Mouse (Mus musculus): ENCODE results near the gene Ltbp4. TPM values are rescaled to one million over a fixed set of nuclear protein-coding genes. Genes with fewer than 3 reads are reported as not detected.

Ltbp4 gene
- polyA plus RNA-seq, 1 experiment = 54.5 TPM

DNA sequence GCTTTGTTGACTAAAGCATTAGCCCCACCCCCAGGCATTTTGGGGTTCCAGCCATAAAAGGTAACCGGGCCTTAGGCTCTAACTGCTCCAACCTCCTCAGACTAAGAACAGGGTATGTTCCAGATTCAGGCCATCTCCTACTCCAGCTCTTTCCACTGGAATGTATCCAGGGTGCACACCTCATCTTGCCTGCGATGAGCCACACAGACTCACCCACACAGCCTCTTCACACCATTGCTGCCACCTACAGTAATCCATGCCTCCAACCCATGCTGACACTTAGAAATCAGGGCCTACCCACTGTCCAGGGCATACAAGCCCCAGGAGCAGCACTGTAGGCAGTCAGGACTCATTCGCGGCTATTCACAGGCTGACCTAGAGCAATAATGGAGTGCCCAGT, 1.6 kb upstream of the Ltbp4 start:
- peak overlapping the region; percentile 24 for H3K4me3 ChIP-seq (ENCODE audit: insufficient read depth, low read length)
- TF ChIP-seq CTCF (IDR thresholded peaks at IDR 0.05; ENCODE audit: extremely low read depth, insufficient read depth, low read length) = no peak
- TF ChIP-seq POLR2A (IDR thresholded peaks at IDR 0.05; ENCODE audit: extremely low read depth, insufficient read depth, low read length) = no peak
- H3K27ac ChIP-seq (ENCODE audit: insufficient read depth, low read length) = peak overlapping the region; percentile 68

DNA sequence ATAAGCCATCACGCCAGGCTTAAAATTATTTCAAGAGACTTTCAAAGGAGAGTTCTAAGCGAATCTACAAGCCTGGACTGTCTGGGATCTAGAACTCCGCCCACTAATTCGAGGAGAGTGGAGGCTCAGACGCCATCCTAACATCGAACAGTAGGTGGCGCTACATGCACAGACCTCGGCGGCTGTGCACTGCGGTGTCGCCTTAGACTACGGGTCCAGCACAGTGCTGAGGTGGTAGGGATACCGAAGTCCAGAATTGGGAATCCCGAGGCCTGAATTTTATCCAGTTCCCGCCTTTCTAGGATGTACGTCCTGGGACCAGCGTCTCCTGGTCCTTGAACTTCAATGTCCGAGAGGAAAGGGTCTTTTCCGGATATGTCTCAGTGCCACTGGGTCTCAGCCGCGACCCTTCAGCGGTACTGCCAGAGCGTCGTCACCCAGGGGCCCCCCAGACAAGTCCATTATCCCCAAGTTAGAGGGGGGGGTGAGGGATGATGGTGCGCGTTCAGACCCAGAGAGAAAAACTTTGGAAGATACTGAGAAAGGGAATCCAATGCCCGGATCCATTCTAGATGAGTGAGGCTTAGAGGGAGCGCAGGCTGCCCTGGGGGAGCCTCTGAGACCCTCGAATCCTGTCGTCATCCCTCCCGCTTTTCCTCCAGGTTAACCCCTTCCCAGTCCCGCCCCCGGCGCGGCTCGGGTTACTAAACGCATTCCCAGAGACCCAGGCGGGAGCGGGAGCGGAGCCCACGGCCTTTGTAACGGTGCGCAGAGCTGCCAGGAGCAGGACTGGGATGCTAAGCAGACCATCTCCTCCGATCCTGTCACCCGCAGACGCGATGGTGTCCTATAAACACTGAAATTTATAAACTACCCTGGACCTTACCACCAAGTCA, 1.3 kb downstream of the Ltbp4 start:
- TF ChIP-seq POLR2A (IDR thresholded peaks at IDR 0.05; ENCODE audit: extremely low read depth, insufficient read depth, low read length) = no peak
- peak; percentile 98 for TF ChIP-seq CTCF (IDR thresholded peaks at IDR 0.05; ENCODE audit: extremely low read depth, insufficient read depth, low read length)
- Histone ChIP-seq H3K27ac (ENCODE audit: insufficient read depth, low read length) (no peak overlapping the region), H3K4me3 (ENCODE audit: insufficient read depth, low read length) (no peak overlapping the region; the same call in 1 of the 2 replicates), H3K4me1 (ENCODE audit: control insufficient read depth, insufficient read depth, low read length) (peaks cover 6% of the 10 kb centered on the region)

More for the DNA sequence above, 1.6 kb upstream of the Ltbp4 start:
- H3K4me1 ChIP-seq (ENCODE audit: control insufficient read depth, insufficient read depth, low read length) = peaks cover 2% of the 10 kb centered on the region; the same call in 1 of the 2 replicates

DNA sequence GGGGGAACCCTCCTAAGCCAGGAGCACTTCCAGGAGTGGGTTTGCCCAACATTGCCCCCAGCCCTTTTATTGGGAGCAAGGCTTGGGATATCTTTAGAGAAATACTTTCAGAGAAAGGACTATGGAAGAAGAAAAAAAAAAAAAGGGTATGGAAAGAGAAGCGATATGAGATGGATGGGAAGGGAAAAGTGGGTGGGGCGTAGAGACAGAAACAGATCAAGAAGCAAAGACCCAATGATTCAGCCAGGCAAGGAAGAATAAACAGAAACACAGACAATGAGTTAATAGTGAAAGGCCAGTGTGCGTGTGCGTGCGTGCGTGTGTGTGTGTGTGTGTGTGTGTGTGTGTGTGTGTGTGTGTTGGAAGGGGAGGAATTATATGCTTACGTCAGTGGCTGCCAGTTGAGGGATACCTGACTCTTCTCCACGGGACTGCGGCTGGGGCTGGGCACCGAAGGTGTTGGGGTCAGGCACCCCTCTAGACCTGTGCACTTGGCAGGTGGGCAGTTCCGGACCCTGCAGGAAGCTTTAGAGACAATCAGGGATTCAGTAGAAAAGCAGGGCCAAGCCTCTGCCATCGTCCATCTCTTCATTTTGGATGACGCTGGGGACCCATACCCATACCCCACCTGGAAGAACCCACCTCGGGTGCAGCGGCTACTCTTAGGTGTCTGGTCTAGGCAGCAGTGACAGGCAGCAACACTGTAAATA, 2.3 kb downstream of the Ltbp4 start:
- peaks cover 6% of the 10 kb centered on the region for H3K4me1 ChIP-seq (ENCODE audit: control insufficient read depth, insufficient read depth, low read length)

DNA sequence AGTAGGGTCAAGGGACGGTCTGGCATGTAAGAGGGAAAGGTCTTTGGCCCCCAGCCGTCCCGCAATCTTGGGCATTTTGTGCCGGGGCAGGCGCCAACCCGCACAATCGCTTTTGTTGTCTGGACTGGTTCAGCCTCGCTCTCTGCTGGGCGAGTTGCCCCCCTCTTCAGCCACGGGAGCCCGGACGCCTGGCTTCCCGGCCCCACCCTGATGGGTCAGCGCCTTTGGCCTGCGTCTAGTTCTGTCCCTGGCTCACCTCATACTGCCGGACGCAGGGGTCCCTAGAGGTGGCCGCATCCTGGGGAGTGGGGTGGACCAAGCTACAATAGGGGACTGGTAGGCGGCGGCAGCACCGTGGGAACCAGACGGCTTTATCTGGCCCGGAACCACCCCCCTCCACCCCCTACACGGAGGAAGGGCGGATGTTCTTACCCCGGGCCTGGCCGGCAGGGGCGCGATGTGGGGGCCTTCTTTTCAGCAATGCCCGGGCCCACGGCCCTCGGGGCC, 3.0 kb downstream of the Ltbp4 start:
- TF ChIP-seq CTCF (IDR thresholded peaks at IDR 0.05; ENCODE audit: extremely low read depth, insufficient read depth, low read length) = no peak
- TF ChIP-seq POLR2A (IDR thresholded peaks at IDR 0.05; ENCODE audit: extremely low read depth, insufficient read depth, low read length) = no peak
- Histone ChIP-seq H3K27ac (ENCODE audit: insufficient read depth, low read length) (peak overlapping the region; percentile 8; the same call in 1 of the 2 replicates), H3K4me1 (ENCODE audit: control insufficient read depth, insufficient read depth, low read length) (peaks cover 6% of the 10 kb centered on the region), H3K4me3 (ENCODE audit: insufficient read depth, low read length) (peak overlapping the region; percentile 34; the same call in 1 of the 2 replicates)

More for the DNA sequence above, 2.3 kb downstream of the Ltbp4 start:
- no peak overlapping the region for H3K4me3 ChIP-seq (ENCODE audit: insufficient read depth, low read length)
- TF ChIP-seq CTCF (IDR thresholded peaks at IDR 0.05; ENCODE audit: extremely low read depth, insufficient read depth, low read length) = no peak
- TF ChIP-seq POLR2A (IDR thresholded peaks at IDR 0.05; ENCODE audit: extremely low read depth, insufficient read depth, low read length) = no peak
- H3K27ac ChIP-seq (ENCODE audit: insufficient read depth, low read length) = no peak overlapping the region

DNA sequence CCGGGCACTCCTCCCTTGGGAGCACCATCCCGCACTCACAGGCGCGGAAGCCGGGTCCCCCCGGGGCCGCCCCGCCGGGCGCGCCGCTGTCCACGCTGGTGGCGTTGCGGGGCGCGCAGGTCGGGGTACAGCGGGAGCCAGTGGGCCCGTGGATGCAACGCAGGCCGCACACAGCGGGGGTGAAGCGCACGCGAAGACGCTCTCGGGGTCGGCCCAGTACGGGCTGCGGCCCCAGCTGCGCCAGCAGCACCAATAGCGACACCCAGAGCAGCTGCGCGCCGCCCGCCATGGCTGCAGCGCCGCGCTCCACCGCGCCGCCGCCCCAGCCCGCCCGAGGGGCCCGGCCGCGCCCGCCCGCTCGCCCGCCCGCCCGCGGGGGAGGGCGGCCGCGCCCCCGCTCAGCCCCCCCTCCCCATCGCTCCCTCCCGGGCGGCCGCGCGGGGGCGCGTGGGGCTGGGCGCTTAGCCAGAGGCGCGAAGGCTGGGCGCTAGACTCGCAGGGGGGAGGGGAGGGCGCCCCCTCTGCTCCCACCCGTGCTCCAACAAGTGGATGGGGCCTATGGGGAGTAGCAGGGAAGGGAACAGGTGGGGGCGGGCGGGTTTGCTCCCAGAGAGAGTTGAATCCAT, 4.1 kb downstream of the Ltbp4 start:
- peaks cover 4% of the 10 kb centered on the region for H3K4me1 ChIP-seq (ENCODE audit: control insufficient read depth, insufficient read depth, low read length)
- peak overlapping the region; percentile 47 for H3K27ac ChIP-seq (ENCODE audit: insufficient read depth, low read length)
- TF ChIP-seq POLR2A (IDR thresholded peaks at IDR 0.05; ENCODE audit: extremely low read depth, insufficient read depth, low read length) = no peak
- TF ChIP-seq CTCF (IDR thresholded peaks at IDR 0.05; ENCODE audit: extremely low read depth, insufficient read depth, low read length) = no peak
- peak overlapping the region; percentile 34 for H3K4me3 ChIP-seq (ENCODE audit: insufficient read depth, low read length)

DNA sequence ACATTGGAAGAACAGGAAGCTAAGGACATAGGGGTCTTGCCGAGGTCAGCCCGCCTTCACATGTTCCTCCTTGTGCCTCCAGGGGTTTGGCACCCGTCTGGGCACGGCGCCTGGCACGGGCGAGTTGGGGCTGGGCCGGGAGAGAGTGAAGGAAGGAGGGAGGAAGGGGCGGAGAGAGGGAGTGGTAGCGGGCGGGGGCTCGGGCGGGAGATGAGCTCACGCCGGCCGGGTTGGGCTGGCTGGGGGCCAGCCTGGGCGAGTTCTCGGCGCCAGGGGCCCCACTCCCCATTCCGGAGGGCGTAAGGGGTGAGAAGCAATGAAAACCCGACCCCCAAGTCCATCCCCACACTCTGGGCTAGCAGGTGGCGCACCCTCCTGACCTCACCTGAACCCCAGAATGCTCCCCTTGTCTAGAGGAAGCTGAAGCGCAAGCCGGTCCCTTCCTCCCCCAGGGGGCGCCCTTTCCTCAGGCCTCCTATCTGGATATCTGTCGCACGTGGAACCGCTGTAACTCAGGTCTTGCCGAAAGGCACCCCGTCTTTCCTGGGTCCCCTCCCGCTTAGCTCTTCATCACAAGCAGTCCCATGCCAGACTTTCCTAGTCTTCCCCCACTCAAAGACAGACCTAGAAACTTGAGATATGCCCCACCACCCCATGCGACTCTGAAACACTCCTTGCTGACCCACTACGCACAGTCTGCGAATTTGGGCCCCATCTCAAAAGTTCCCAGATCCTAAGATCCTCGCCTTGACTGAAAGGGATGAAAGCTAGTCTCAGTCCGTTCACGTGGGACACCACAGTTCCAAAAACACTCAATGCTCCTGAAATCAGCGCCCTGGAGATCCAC, 4.9 kb downstream of the Ltbp4 start:
- peaks cover 4% of the 10 kb centered on the region for H3K4me1 ChIP-seq (ENCODE audit: control insufficient read depth, insufficient read depth, low read length)

DNA sequence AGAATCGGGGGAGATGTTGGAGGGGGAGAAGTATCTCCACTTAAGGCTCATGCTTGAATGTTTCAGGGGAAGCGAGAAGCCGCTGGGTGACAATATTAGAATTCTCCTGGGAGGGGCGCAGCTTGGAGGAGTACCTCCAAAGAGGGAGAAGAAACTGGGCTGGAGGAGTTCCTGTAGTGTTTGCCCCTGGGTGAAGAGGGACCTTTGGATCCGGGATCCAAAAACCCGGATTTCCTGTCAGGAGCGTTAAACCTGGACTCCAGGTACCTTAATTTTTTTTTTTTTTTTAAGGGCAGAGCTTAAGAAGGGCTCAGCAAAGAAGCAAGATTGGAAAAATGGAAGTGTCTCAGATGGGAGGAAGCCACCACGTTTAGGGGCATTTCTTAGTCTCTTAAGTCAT, 5.6 kb downstream of the Ltbp4 start:
- Histone ChIP-seq H3K4me1 (ENCODE audit: control insufficient read depth, insufficient read depth, low read length) (peaks cover 4% of the 10 kb centered on the region), H3K4me3 (ENCODE audit: insufficient read depth, low read length) (peak overlapping the region; percentile 34), H3K27ac (ENCODE audit: insufficient read depth, low read length) (peak overlapping the region; percentile 27; the same call in 1 of the 2 replicates)
- no peak for TF ChIP-seq CTCF (IDR thresholded peaks at IDR 0.05; ENCODE audit: extremely low read depth, insufficient read depth, low read length)
- no peak for TF ChIP-seq POLR2A (IDR thresholded peaks at IDR 0.05; ENCODE audit: extremely low read depth, insufficient read depth, low read length)

More for the DNA sequence above, 4.9 kb downstream of the Ltbp4 start:
- peak overlapping the region; percentile 34 for H3K4me3 ChIP-seq (ENCODE audit: insufficient read depth, low read length)
- peak overlapping the region; percentile 47 for H3K27ac ChIP-seq (ENCODE audit: insufficient read depth, low read length)
- peak; percentile 60 for TF ChIP-seq CTCF (IDR thresholded peaks at IDR 0.05; ENCODE audit: extremely low read depth, insufficient read depth, low read length)
- no peak for TF ChIP-seq POLR2A (IDR thresholded peaks at IDR 0.05; ENCODE audit: extremely low read depth, insufficient read depth, low read length)

DNA sequence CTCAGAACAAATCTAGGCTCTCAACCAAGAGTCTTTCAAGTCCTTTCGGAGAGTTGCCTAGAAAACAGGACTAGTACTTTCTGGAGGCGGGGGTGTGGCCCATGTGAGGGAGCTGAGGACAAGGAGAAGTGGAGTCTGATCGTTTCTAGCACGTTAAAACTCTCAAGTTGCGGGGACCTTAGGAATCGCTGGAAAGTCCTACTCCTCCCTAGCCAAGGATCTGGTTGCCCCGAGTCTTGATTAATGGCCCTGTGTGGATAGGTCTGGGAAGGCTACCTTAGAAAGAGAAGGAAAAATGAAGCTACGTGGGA, 6.0 kb downstream of the Ltbp4 start:
- Histone ChIP-seq H3K4me3 (ENCODE audit: insufficient read depth, low read length) (no peak overlapping the region), H3K27ac (ENCODE audit: insufficient read depth, low read length) (0 out of 2 replicates have a peak overlapping the region, but pooled peaks have one; percentile 27)

More for the DNA sequence above, 6.0 kb downstream of the Ltbp4 start:
- peaks cover 4% of the 10 kb centered on the region for H3K4me1 ChIP-seq (ENCODE audit: control insufficient read depth, insufficient read depth, low read length)
- TF ChIP-seq CTCF (IDR thresholded peaks at IDR 0.05; ENCODE audit: extremely low read depth, insufficient read depth, low read length) (no peak), POLR2A (IDR thresholded peaks at IDR 0.05; ENCODE audit: extremely low read depth, insufficient read depth, low read length) (no peak)
